Mouse (Mus musculus): ENCODE measurements around the gene Prex1. TPM values are rescaled to one million over a fixed set of nuclear protein-coding genes. Genes with fewer than 3 reads are reported as not detected.
"Not testable (repeated sequence)": the region's sequence is repeated elsewhere in the genome, so short reads cannot be mapped to it uniquely, and the experiment has no call there.

Prex1 gene
- polyA plus RNA-seq, 1 experiment from 2014 or later = 16.0 TPM

DNA sequence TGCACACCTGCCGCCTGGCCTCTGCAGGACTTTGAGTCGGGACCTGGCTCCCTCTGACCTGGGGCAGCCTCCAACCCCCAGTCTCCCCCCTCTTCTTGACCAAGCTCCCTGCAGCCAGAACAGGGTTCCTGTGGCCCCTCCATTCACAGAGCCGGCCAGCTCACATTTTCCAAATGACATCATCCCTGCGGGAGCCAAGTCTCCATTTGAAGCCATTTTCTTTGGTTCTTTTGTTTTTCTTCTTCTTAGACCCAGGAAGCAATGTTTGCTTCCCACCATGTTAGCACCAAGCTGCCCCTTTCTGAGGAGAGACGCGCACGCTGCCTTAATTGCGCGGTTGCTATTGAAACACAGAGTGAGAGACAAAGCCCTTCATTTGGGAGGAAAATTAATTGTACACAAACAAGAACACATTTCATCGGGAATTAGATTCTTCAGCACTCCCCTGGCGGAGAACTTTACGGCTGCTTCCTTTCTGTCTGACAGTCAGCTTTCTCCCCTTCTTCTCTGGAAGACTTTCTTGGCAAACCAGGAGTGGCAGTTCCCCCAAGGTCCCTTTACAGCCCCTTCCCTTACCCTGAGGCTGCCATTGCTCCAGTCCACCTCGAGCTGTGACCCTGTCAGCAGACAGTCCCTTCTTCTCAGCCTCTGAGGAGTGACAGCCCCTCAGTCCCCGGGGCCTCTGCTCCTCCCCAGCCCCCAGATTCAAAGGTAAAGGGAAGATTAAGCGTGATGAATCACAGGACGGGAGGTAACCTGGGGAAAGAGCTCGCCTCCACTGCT, 196.0 kb downstream of the Prex1 start:
- not testable (repeated sequence) for H3K4me3 ChIP-seq (ENCODE audit: low read depth, low read length)

DNA sequence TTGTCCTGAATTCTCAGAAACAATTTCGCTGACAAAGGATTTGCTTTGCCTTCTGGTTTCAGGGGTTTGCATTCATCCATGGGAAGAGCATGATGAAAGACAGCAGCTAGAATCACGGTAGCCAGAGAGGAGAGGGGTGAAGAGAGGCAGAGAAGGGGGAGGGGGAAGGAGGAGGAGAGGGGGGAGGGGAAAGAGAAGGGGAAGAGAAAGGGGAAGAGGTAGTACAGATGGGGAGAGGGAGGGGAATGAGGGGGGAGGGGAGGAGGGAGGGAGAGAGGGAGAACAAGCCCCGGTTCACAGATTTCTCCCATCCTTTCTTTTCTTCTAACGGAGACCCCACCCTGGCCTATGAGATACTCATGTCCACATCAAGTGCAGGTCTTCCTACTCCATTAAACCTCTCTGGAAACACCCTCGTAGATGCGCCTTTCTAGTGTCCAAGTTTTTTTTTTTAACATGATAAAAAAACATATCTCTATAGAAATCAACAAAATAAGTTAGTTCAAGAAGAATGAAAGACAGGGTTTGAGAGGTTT, 196.7 kb downstream of the Prex1 start:
- no peaks in the 10 kb centered on the region for H3K9me3 ChIP-seq (ENCODE audit: control insufficient read depth, low read length)
- H3K9ac ChIP-seq (ENCODE audit: low read length) = no peak overlapping the region
- H3K4me1 ChIP-seq (ENCODE audit: control insufficient read depth, insufficient read depth, low read length) = peaks cover 9% of the 10 kb centered on the region
- no peak for ATAC-seq (ENCODE audit: insufficient number of reproducible peaks, low FRiP score, low TSS enrichment, low read depth)
- no peak overlapping the region for H3K4me2 ChIP-seq (ENCODE audit: low read depth, severe bottlenecking)
- H3K36me3 ChIP-seq (ENCODE audit: control insufficient read depth, insufficient read depth, low read length) = no peaks in the 10 kb centered on the region
- DNase-seq (ENCODE audit: low spot score) = no peak
- 0 out of 2 replicates have a peak overlapping the region, but pooled peaks have one; percentile 36 for H3K27ac ChIP-seq (replicated peaks; ENCODE audit: low read depth, low read length)
- no peaks in the 10 kb centered on the region for H3K27me3 ChIP-seq (ENCODE audit: control insufficient read depth, insufficient read depth, low read length)
- H3K4me3 ChIP-seq (ENCODE audit: low read depth, low read length) = no peak overlapping the region
- 47% methylated on average over 6 of the region's 6 CpGs for WGBS

More for the DNA sequence above, 196.0 kb downstream of the Prex1 start:
- Histone ChIP-seq H3K27ac (replicated peaks; ENCODE audit: low read depth, low read length) (0 out of 2 replicates have a peak overlapping the region, but pooled peaks have one; percentile 36), H3K4me2 (ENCODE audit: low read depth, severe bottlenecking) (peak overlapping the region; percentile 15; the same call in 1 of the 2 replicates)
- ATAC-seq (ENCODE audit: insufficient number of reproducible peaks, low FRiP score, low TSS enrichment, low read depth); H3K36me3 ChIP-seq (ENCODE audit: control insufficient read depth, insufficient read depth, low read length); H3K9ac ChIP-seq (ENCODE audit: low read length); H3K9me3 ChIP-seq (ENCODE audit: control insufficient read depth, low read length); H3K4me1 ChIP-seq (ENCODE audit: control insufficient read depth, insufficient read depth, low read length); H3K27me3 ChIP-seq (ENCODE audit: control insufficient read depth, insufficient read depth, low read length); DNase-seq (ENCODE audit: low spot score): not testable (repeated sequence)
- 9% methylated on average over 14 of the region's 17 CpGs for WGBS

Other genes with a start within 250 kb of the Prex1 start
- 11.1 and 12.9 TPM in 2 replicates for gene Trp53rkb, start 78.7 kb upstream of the Prex1 start, polyA plus RNA-seq (2014; fragmentation: Nextera tagmentation; extraction: Ambion mirVana)
- gene Arfgef2, start 91.8 kb upstream of the Prex1 start, polyA plus RNA-seq (2014; fragmentation: Nextera tagmentation; extraction: Ambion mirVana) = 4.8 and 5.7 TPM in 2 replicates
- 224 and 226 TPM in 2 replicates for gene Cse1l, start 192.2 kb upstream of the Prex1 start, polyA plus RNA-seq (2014; fragmentation: Nextera tagmentation; extraction: Ambion mirVana)

Data from limb, embryonic 11.5 days (tissue).